Mouse (Mus musculus): ENCODE measurements around the gene Rrp9. TPM values are rescaled to one million over a fixed set of nuclear protein-coding genes. Genes with fewer than 3 reads are reported as not detected.
A peak's percentile ranks its signal among the peaks of the same experiment; 100 is the strongest.

Rrp9 gene
- 46.3 and 47.6 TPM in 2 replicates for polyA plus RNA-seq (2012; rRNA removed)

GRCm38 (mm10) chr9:106475663-106476001 lies at the start of gene Rrp9:
Gene Rrp9 (plus strand): TSS chr9:106475963.
- H3K27ac ChIP-seq (ENCODE audit: insufficient read depth, low read length): peak within 1 kb of the TSS; percentile 11
- no peak within 1 kb of the TSS; the same call in 1 of the 2 replicates for H3K4me3 ChIP-seq (ENCODE audit: insufficient read depth, low read length)
- peaks cover 12% of the 10 kb centered on the region; the same call in 1 of the 2 replicates for H3K4me1 ChIP-seq (ENCODE audit: control insufficient read depth, insufficient read depth, low read length)
- TF ChIP-seq POLR2A (IDR thresholded peaks at IDR 0.05; ENCODE audit: extremely low read depth, insufficient read depth, low read length): no peak
- no peak for TF ChIP-seq CTCF (IDR thresholded peaks at IDR 0.05; ENCODE audit: extremely low read depth, insufficient read depth, low read length)

GRCm38 (mm10) chr9:106428719-106429220 lies 47.0 kb upstream of the Rrp9 start:
- no peak for TF ChIP-seq CTCF (IDR thresholded peaks at IDR 0.05; ENCODE audit: extremely low read depth, insufficient read depth, low read length)
- TF ChIP-seq POLR2A (IDR thresholded peaks at IDR 0.05; ENCODE audit: extremely low read depth, insufficient read depth, low read length): no peak
- peaks cover 5% of the 10 kb centered on the region for H3K4me1 ChIP-seq (ENCODE audit: control insufficient read depth, insufficient read depth, low read length)
- H3K27ac ChIP-seq (ENCODE audit: insufficient read depth, low read length): peak overlapping the region; percentile 76
- H3K4me3 ChIP-seq (ENCODE audit: insufficient read depth, low read length): peak overlapping the region; percentile 86

- Histone ChIP-seq H3K4me3 (ENCODE audit: insufficient read depth, low read length) (peak within 1 kb of the TSS; percentile 86), H3K27ac (ENCODE audit: insufficient read depth, low read length) (peak within 1 kb of the TSS; percentile 78), H3K4me1 (ENCODE audit: control insufficient read depth, insufficient read depth, low read length) (peaks cover 5% of the 10 kb centered on the region)
- no peak for TF ChIP-seq CTCF (IDR thresholded peaks at IDR 0.05; ENCODE audit: extremely low read depth, insufficient read depth, low read length)
- peak; percentile 45; the same call in 1 of the 2 replicates for TF ChIP-seq POLR2A (IDR thresholded peaks at IDR 0.05; ENCODE audit: extremely low read depth, insufficient read depth, low read length)
Measured at GRCm38 (mm10) chr9:106429221-106430014, 46.3 kb upstream of the Rrp9 start, which contains the start of gene Rpl29. Gene Rpl29 (plus strand): TSS chr9:106429454.

- peak overlapping the region; percentile 78; the same call in 1 of the 2 replicates for H3K27ac ChIP-seq (ENCODE audit: insufficient read depth, low read length)
- H3K4me3 ChIP-seq (ENCODE audit: insufficient read depth, low read length): peak overlapping the region; percentile 86
- peaks cover 5% of the 10 kb centered on the region for H3K4me1 ChIP-seq (ENCODE audit: control insufficient read depth, insufficient read depth, low read length)
- TF ChIP-seq POLR2A (IDR thresholded peaks at IDR 0.05; ENCODE audit: extremely low read depth, insufficient read depth, low read length): no peak
- TF ChIP-seq CTCF (IDR thresholded peaks at IDR 0.05; ENCODE audit: extremely low read depth, insufficient read depth, low read length): no peak
Measured at GRCm38 (mm10) chr9:106430015-106430264, 45.8 kb upstream of the Rrp9 start.

GRCm38 (mm10) chr9:106433389-106433788 lies 42.4 kb upstream of the Rrp9 start:
- TF ChIP-seq CTCF (IDR thresholded peaks at IDR 0.05; ENCODE audit: extremely low read depth, insufficient read depth, low read length) (no peak), POLR2A (IDR thresholded peaks at IDR 0.05; ENCODE audit: extremely low read depth, insufficient read depth, low read length) (0 out of 2 replicates have a peak, but pooled peaks have one; percentile 17)
- Histone ChIP-seq H3K27ac (ENCODE audit: insufficient read depth, low read length) (no peak overlapping the region), H3K4me1 (ENCODE audit: control insufficient read depth, insufficient read depth, low read length) (peaks cover 5% of the 10 kb centered on the region), H3K4me3 (ENCODE audit: insufficient read depth, low read length) (no peak overlapping the region)

- Histone ChIP-seq H3K4me3 (ENCODE audit: insufficient read depth, low read length) (no peak overlapping the region), H3K27ac (ENCODE audit: insufficient read depth, low read length) (no peak overlapping the region), H3K4me1 (ENCODE audit: control insufficient read depth, insufficient read depth, low read length) (no peaks in the 10 kb centered on the region; the same call in 1 of the 2 replicates)
- TF ChIP-seq CTCF (IDR thresholded peaks at IDR 0.05; ENCODE audit: extremely low read depth, insufficient read depth, low read length) (no peak), POLR2A (IDR thresholded peaks at IDR 0.05; ENCODE audit: extremely low read depth, insufficient read depth, low read length) (no peak)
Measured at GRCm38 (mm10) chr9:106436566-106436965, 39.2 kb upstream of the Rrp9 start.

- H3K4me1 ChIP-seq (ENCODE audit: control insufficient read depth, insufficient read depth, low read length): peaks cover 2% of the 10 kb centered on the region; the same call in 1 of the 2 replicates
- no peak overlapping the region for H3K27ac ChIP-seq (ENCODE audit: insufficient read depth, low read length)
- no peak overlapping the region for H3K4me3 ChIP-seq (ENCODE audit: insufficient read depth, low read length)
- no peak for TF ChIP-seq POLR2A (IDR thresholded peaks at IDR 0.05; ENCODE audit: extremely low read depth, insufficient read depth, low read length)
- peak; percentile 25; the same call in 1 of the 2 replicates for TF ChIP-seq CTCF (IDR thresholded peaks at IDR 0.05; ENCODE audit: extremely low read depth, insufficient read depth, low read length)
Measured at GRCm38 (mm10) chr9:106442680-106443079, 33.1 kb upstream of the Rrp9 start.

GRCm38 (mm10) chr9:106444836-106445235 lies 30.9 kb upstream of the Rrp9 start:
- TF ChIP-seq POLR2A (IDR thresholded peaks at IDR 0.05; ENCODE audit: extremely low read depth, insufficient read depth, low read length): no peak
- TF ChIP-seq CTCF (IDR thresholded peaks at IDR 0.05; ENCODE audit: extremely low read depth, insufficient read depth, low read length): no peak
- Histone ChIP-seq H3K4me1 (ENCODE audit: control insufficient read depth, insufficient read depth, low read length) (peaks cover 7% of the 10 kb centered on the region; the same call in 1 of the 2 replicates), H3K27ac (ENCODE audit: insufficient read depth, low read length) (no peak overlapping the region), H3K4me3 (ENCODE audit: insufficient read depth, low read length) (no peak overlapping the region)

GRCm38 (mm10) chr9:106447348-106447747 lies 28.4 kb upstream of the Rrp9 start, which contains the start of the genes Abhd14b and Abhd14a:
Gene Abhd14b (plus strand): TSS chr9:106447459.
Gene Abhd14a (minus strand): TSS chr9:106447678.
- Histone ChIP-seq H3K27ac (ENCODE audit: insufficient read depth, low read length) (peak within 1 kb of the TSS; percentile 73), H3K4me3 (ENCODE audit: insufficient read depth, low read length) (peak within 1 kb of the TSS; percentile 55), H3K4me1 (ENCODE audit: control insufficient read depth, insufficient read depth, low read length) (peaks cover 7% of the 10 kb centered on the region; the same call in 1 of the 2 replicates)
- TF ChIP-seq POLR2A (IDR thresholded peaks at IDR 0.05; ENCODE audit: extremely low read depth, insufficient read depth, low read length): peak; percentile 68
- TF ChIP-seq CTCF (IDR thresholded peaks at IDR 0.05; ENCODE audit: extremely low read depth, insufficient read depth, low read length): peak; percentile 40
